Mouse (Mus musculus) megakaryocyte, embryonic 14.5 days (primary cell): ENCODE data around the gene Rbm5.

Experiments
- FLI1 ChIP-seq: IDR thresholded peaks from 2 replicates; pipeline ENCODE4 v1.6.1; 2012; ENCODE audit warnings: low read length, inconsistent platforms, mixed read lengths
- GATA1 ChIP-seq: IDR thresholded peaks from 3 replicates; pipeline ENCODE4 v1.6.1; 2012; ENCODE audit warnings: mixed read lengths, low read length, inconsistent platforms, borderline replicate concordance

GRCm38 (mm10) chr9:107723794-107724531 lies 46.8 kb downstream of the Rbm5 start:
- no peak for TF ChIP-seq GATA1
- no peak for TF ChIP-seq FLI1
